9 mouse cellular contexts compared by ENCODE assay signal in the genomic region with DNA sequence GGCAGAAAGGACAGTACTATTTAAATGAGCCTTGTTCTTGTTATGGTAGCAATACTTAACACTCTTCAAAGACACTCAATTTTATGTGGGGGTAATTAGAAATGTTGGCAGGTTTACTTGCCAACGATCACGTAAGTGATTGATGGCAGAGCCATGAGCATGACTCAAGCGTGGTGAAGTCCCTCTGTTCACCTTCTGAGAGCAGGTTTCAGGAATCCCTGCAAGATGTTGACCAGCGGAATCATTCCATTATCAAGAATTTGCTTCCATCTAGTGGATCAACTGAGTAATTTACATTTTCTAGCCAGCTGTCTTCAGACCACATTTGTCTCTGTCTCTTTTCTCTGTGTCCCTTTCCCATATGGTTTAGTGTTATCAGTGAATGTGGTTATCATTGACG.
DNase-seq lines count a peak whose midpoint lies in the region; ATAC-seq and TF ChIP-seq lines count a peak whose summit lies in the region.
"Had no signal": no experiment of that assay in that cellular context is flagged by ENCODE, and none has a peak within 500 bp of the region (broad histone marks: within the 10 kb centered on the region; RNA-seq: fewer than 3 reads in every experiment).

No protein-coding gene starts in this region.

- no peaks in the 10 kb centered on the region for H3K4me1 ChIP-seq in heart, adult 2 months (ENCODE audit: control insufficient read depth, insufficient read depth, low read length)
- no peaks in the 10 kb centered on the region for H3K4me1 ChIP-seq in E14TG2a.4 (replicated peaks; ENCODE audit: low read depth, low read length)
- no peaks in the 10 kb centered on the region for H3K4me1 ChIP-seq in intestine, embryonic 16.5 days (ENCODE audit: control insufficient read depth, insufficient read depth, low read length)
- no peaks in the 10 kb centered on the region for H3K4me1 ChIP-seq in midbrain, embryonic 15.5 days

- no peak overlapping the region for H3K9ac ChIP-seq in heart, adult 2 months (ENCODE audit: low read depth, low read length)
- no peak overlapping the region for H3K9ac ChIP-seq in intestine, embryonic 16.5 days (ENCODE audit: low read depth, low read length)
- H3K9ac ChIP-seq in midbrain, embryonic 15.5 days, result no peak overlapping the region

- TF ChIP-seq EP300 in heart, adult 2 months (IDR thresholded peaks at IDR 0.05; ENCODE audit: insufficient read depth, low read depth, low read length), result no peak

- H3K36me3 ChIP-seq in heart, adult 2 months (ENCODE audit: control insufficient read depth, insufficient read depth, low read length), result no peaks in the 10 kb centered on the region
- H3K36me3 ChIP-seq in E14TG2a.4 (ENCODE audit: insufficient read depth, low read length), result no peaks in the 10 kb centered on the region
- H3K36me3 ChIP-seq in intestine, embryonic 16.5 days (ENCODE audit: control insufficient read depth, insufficient read depth, low read length), result no peaks in the 10 kb centered on the region
- H3K36me3 ChIP-seq in midbrain, embryonic 15.5 days (replicated peaks), result no peaks in the 10 kb centered on the region
- H3K36me3 ChIP-seq: G1E had no signal

- H3K4me3 ChIP-seq in heart, adult 2 months, result no peak overlapping the region
- no peak overlapping the region for H3K4me3 ChIP-seq in E14TG2a.4 (replicated peaks; ENCODE audit: low read length)
- no peak overlapping the region for H3K4me3 ChIP-seq in intestine, embryonic 16.5 days (ENCODE audit: low read length)
- H3K4me3 ChIP-seq in midbrain, embryonic 15.5 days, result no peak overlapping the region

- intact Hi-C loops in heart, adult 2 months (cut with DNase I), result loop anchor here (1.0 to 10.0 kb wide), 3 partner anchors 149 to 593 kb away; no protein-coding TSS in a partner anchor

- 19% methylated on average over 5 of the region's 5 CpGs for WGBS in heart, adult 2 months
- WGBS in intestine, embryonic 16.5 days, result 28% methylated on average over 5 of the region's 5 CpGs
- WGBS in midbrain, embryonic 15.5 days, result 54% methylated on average over 5 of the region's 5 CpGs

- 0 out of 2 replicates have a peak, but pooled peaks have one; percentile 31 for ATAC-seq in intestine, embryonic 16.5 days
- peak; percentile 87 for ATAC-seq in midbrain, embryonic 15.5 days (replicated peaks)

- no peaks in the 10 kb centered on the region for H3K79me2 ChIP-seq in heart, adult 2 months (replicated peaks; ENCODE audit: control insufficient read depth, insufficient read depth, low read length)

- H3K9me3 ChIP-seq in E14TG2a.4 (ENCODE audit: low read length), result no peaks in the 10 kb centered on the region
- no peaks in the 10 kb centered on the region for H3K9me3 ChIP-seq in intestine, embryonic 16.5 days (ENCODE audit: control insufficient read depth, low read length)
- no peaks in the 10 kb centered on the region for H3K9me3 ChIP-seq in midbrain, embryonic 15.5 days

- no peak overlapping the region for H3K27ac ChIP-seq in heart, adult 2 months
- H3K27ac ChIP-seq in intestine, embryonic 16.5 days (ENCODE audit: low read length), result no peak overlapping the region
- no peak overlapping the region for H3K27ac ChIP-seq in midbrain, embryonic 15.5 days

- no peaks in the 10 kb centered on the region for H3K27me3 ChIP-seq in heart, adult 2 months (ENCODE audit: control insufficient read depth, insufficient read depth, low read length)
- H3K27me3 ChIP-seq in E14TG2a.4 (ENCODE audit: insufficient read depth, low read length), result no peaks in the 10 kb centered on the region
- no peaks in the 10 kb centered on the region for H3K27me3 ChIP-seq in intestine, embryonic 16.5 days (replicated peaks; ENCODE audit: control insufficient read depth, insufficient read depth, low read length)
- H3K27me3 ChIP-seq in midbrain, embryonic 15.5 days (replicated peaks), result no peaks in the 10 kb centered on the region

- peak; percentile 74 for TF ChIP-seq CTCF in heart, adult 2 months (IDR thresholded peaks at IDR 0.05)
- 0 out of 2 replicates have a peak, but pooled peaks have one; percentile 12 for TF ChIP-seq CTCF in E14TG2a.4 (conservative IDR thresholded peaks at IDR 0.05; ENCODE audit: low read length)

- H3K4me2 ChIP-seq in intestine, embryonic 16.5 days (ENCODE audit: low read depth, low read length), result no peak overlapping the region
- H3K4me2 ChIP-seq in midbrain, embryonic 15.5 days, result no peak overlapping the region

- TF ChIP-seq POLR2A in heart, adult 2 months (IDR thresholded peaks at IDR 0.05; ENCODE audit: insufficient read depth, low read depth, low read length), result no peak

- no peak for DNase-seq in heart, adult 2 months
- no peak for DNase-seq in heart, adult 11 months
- peak; percentile 25 to 38 for DNase-seq in cerebellum, postnatal 25 days
- no peak for DNase-seq in urinary bladder, postnatal 25 days (ENCODE audit: low spot score)
- DNase-seq in gastrocnemius, adult 8-10 months (ENCODE audit: low spot score in 2 of 2), result no peak

Comparison
In these comparisons a context has a peak if more than half of its experiments do, and no peak if none do; other contexts are left out.
1. DNase-seq: peak in cerebellum, postnatal 25 days (2 of 2); none in heart, adult 2 months (0 of 2), heart, adult 11 months (single experiment), urinary bladder, postnatal 25 days (single experiment) and gastrocnemius, adult 8-10 months (0 of 2).